Mouse (Mus musculus) WW6 (cell line): ENCODE results near the gene Sf3a1.
"Not testable (repeated sequence)": the region's sequence is repeated elsewhere in the genome, so short reads cannot be mapped to it uniquely, and the experiment has no call there.

ENCODE experiments used
- DNase-seq: peaks from one replicate; pipeline ENCODE4 v3.0.0-alpha.2; 2013; ENCODE audit warnings: low read depth, low spot score

The Sf3a1 gene

GRCm38 (mm10) chr11:4185480-4185879 lies 25.3 kb downstream of the Sf3a1 start:
- not testable (repeated sequence) for DNase-seq

- peak; percentile 100 for DNase-seq
Measured at GRCm38 (mm10) chr11:4186486-4187317, 26.6 kb downstream of the Sf3a1 start, which contains the start of gene Tbc1d10a. TSS of gene Tbc1d10a (plus strand) at chr11:4186789.

GRCm38 (mm10) chr11:4187318-4187700 lies 27.2 kb downstream of the Sf3a1 start:
- no peak for DNase-seq

- DNase-seq = no peak
Measured at GRCm38 (mm10) chr11:4189182-4189581, 29.0 kb downstream of the Sf3a1 start.

- DNase-seq = no peak
Measured at GRCm38 (mm10) chr11:4190677-4191076, 30.5 kb downstream of the Sf3a1 start.

- no peak for DNase-seq
Measured at GRCm38 (mm10) chr11:4192757-4193156, 32.6 kb downstream of the Sf3a1 start.

GRCm38 (mm10) chr11:4193420-4193819 lies 33.3 kb downstream of the Sf3a1 start:
- no peak for DNase-seq

GRCm38 (mm10) chr11:4195597-4196031 lies 35.5 kb downstream of the Sf3a1 start:
- DNase-seq = no peak

GRCm38 (mm10) chr11:4196636-4197035 lies 36.5 kb downstream of the Sf3a1 start:
- no peak for DNase-seq

GRCm38 (mm10) chr11:4197691-4198090 lies 37.5 kb downstream of the Sf3a1 start:
- no peak for DNase-seq

GRCm38 (mm10) chr11:4201981-4202700 lies 42.0 kb downstream of the Sf3a1 start:
- DNase-seq = no peak

GRCm38 (mm10) chr11:4202995-4203704 lies 43.0 kb downstream of the Sf3a1 start:
- DNase-seq = no peak

GRCm38 (mm10) chr11:4203705-4204074 lies 43.5 kb downstream of the Sf3a1 start:
- no peak for DNase-seq

- no peak for DNase-seq
Measured at GRCm38 (mm10) chr11:4205097-4205655, 45.0 kb downstream of the Sf3a1 start.

- DNase-seq = no peak
Measured at GRCm38 (mm10) chr11:4205951-4206350, 45.8 kb downstream of the Sf3a1 start.

- DNase-seq = no peak
Measured at GRCm38 (mm10) chr11:4206563-4206962, 46.4 kb downstream of the Sf3a1 start.

- DNase-seq = no peak
Measured at GRCm38 (mm10) chr11:4207655-4208054, 47.5 kb downstream of the Sf3a1 start.

- DNase-seq = no peak
Measured at GRCm38 (mm10) chr11:4209556-4209955, 49.4 kb downstream of the Sf3a1 start.

- DNase-seq = no peak
Measured at GRCm38 (mm10) chr11:4210786-4211185, 50.6 kb downstream of the Sf3a1 start.

GRCm38 (mm10) chr11:4213107-4213506 lies 53.0 kb downstream of the Sf3a1 start:
- no peak for DNase-seq

GRCm38 (mm10) chr11:4214572-4214971 lies 54.4 kb downstream of the Sf3a1 start:
- no peak for DNase-seq

GRCm38 (mm10) chr11:4215061-4215460 lies 54.9 kb downstream of the Sf3a1 start:
- DNase-seq = no peak
